Mouse (Mus musculus) kidney, adult 8-10 months (tissue): ENCODE data around the gene Atad1.
"Not testable (repeated sequence)": the region's sequence is repeated elsewhere in the genome, so short reads cannot be mapped to it uniquely, and the experiment has no call there.

ENCODE experiments used
- DNase-seq, 2 experiments: peaks; one replicate each; pipeline ENCODE4 v3.0.0; 2022

Gene Atad1

GRCm38 (mm10) chr19:32739686-32740085 lies at the start of gene Atad1:
Gene Atad1, minus strand, starts transcription at chr19:32739786.
- no peak for DNase-seq

DNA sequence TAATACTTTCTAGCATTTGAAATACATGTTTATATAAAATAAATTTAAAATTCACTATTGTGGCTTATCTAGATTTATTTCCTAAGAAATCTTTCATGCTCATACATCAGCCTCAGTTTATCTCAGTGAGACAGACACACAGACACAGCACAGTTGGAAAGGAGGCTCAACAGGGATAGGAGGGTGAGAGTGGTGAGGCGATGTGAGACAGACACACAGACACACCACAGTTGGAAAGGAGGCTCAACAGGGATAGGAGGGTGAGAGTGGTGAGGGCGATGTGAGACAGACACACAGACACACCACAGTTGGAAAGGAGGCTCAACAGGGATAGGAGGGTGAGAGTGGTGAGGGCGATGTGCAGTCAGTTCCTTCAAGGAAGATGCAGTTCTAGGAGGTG lies 48.4 kb upstream of the Atad1 start:
- not testable (repeated sequence) for DNase-seq

DNA sequence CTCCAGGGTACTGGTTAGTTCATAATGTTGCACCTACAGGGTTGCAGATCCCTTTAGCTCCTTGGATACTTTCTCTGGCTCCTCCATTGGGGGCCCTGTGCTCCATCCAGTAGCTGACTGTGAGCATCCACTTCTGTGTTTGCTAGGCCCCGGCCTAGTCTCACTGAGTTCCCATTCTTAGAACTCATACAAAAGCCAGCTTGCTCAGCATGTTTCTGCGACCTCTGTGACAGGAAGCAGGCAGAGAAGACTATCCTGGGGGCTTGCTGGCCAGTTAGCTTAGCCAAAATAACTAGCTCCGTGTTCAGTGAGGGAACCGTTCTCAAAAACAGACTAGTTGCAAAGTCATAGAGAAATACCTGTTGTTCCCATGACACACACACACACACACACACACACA lies 47.8 kb upstream of the Atad1 start:
- not testable (repeated sequence) for DNase-seq

DNA sequence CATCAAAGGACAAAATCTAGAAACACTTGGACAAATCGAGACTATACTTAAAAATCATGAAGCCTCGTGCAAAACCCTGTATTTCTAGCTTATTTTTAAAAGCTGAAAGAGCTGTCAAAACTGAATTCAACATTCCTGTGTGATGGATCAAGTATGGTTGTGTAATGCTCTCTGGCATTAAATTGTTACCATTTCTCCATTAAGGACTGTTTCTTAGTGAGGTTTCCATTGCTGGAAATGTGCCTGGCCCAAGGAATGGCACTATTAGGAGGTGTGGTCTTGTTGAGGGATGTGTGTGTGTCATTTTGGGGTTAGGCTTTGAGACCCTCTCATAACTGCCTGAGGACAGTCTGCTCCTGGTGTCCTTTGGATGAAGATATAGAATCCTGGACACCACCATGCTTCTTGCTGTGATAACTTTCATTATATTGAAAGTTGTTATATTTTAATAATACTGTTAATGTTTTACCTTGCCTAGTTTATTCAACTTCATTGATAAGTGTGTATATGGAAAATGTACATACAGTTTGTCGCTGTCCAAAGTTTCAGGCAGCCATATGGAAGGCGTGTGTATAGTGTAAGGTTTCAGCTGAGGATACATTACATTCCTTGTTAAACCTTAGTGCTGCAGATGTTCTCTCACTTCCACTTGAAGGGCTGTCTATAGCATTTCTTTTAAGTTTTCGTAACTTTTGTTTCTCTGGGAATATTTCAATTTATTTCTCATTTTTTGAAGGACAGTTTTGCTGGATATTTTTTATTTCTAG lies 41.9 kb upstream of the Atad1 start:
- no peak for DNase-seq

DNA sequence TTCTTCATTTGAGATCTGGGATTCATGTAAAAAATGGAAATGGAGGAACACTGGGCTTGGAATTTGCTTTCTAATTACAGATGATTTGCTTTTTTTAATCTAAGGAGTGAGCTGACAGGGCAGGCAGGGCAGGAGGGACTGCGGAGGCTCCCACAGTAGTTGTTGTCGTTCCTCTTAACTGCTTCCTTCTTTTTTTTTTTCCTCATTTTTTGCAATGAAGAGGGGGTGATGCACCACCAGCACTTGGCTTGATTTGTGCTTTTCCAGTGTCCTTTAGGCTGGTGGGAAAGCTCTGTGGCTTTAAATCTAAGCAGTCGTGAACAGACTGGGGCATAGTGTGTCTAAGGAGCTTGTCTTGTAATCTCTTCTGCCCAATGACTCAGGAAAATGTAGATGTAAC lies 39.5 kb upstream of the Atad1 start:
- DNase-seq, result no peak

GRCm38 (mm10) chr19:32778411-32778810 lies 38.8 kb upstream of the Atad1 start:
- no peak for DNase-seq

DNA sequence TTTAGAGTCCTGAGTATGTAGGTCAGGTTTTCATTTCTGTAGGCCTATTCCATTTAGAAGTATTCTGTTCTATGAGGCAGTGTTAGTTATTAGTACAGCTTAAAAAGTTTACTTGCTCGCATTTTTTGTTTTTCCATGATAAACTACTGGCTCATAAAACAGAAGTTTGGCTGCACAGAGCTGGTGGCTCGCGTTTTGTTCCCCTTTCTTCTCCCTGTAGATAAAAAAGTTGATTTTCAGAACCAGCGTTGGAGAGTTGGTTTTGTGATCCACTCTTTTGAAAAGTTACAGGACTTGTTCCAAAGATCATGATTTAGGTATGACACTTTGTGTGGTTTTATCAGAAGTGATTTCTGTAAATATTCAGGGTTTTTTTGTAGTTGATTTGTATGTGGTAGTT lies 22.9 kb upstream of the Atad1 start:
- DNase-seq, result no peak

GRCm38 (mm10) chr19:32761162-32761561 lies 21.6 kb upstream of the Atad1 start:
- DNase-seq, result no peak

- no peak for DNase-seq
These were observed 20.9 kb upstream of the Atad1 start for GRCm38 (mm10) chr19:32760499-32760898.

DNA sequence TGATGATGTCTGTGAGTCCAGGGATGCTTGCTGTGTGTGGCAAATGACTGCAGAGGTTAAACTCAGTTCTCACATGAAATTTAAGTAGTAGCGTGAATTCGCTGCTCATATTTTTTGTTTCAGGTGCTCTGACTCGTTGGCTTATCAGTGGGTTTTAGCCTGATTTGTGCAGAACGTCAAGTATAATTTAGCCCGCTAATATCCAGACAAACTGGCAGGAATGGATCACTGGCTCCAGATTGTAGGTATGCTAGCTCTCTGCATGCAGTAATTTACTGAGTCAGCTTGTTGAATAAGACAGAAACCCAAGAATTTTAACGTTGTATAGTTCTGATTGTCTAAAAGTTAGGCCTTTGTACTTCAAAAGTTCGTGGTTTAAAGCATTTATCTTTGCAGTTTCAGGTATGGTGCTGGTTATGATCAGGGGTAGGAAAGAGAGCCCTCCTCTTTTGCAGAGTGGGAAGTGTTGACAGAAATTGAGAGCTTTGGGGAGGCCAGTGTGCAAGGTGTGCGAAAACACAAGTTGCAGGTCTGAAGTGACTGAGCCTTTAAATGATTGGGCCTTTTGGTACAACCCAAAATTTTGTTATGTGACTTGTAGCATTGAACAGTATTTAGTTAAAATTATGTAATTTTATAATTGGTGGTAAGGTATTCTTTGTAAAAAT lies 19.9 kb upstream of the Atad1 start:
- no peak for DNase-seq

DNA sequence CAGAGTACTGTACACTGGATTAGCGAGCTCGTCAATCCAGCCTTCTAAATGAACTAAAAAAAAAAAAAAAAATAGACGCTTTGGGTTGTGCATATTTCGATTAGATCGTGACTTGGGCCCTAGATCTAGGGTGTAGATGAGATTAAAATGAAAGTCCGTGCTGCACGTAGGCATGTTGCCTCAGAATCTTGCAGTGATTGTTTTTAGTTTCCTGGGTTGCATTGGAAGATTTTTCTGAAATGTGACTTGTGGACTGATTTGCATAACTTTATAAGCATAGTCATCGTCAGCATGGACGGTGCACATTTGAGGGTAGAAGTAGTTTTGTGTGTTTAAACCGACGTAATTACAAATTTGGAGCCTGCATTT lies 19.2 kb upstream of the Atad1 start:
- DNase-seq, result no peak

GRCm38 (mm10) chr19:32757831-32758792 lies 18.5 kb upstream of the Atad1 start:
- DNase-seq, result peak; percentile 26 to 46

GRCm38 (mm10) chr19:32756900-32757725 lies 17.5 kb upstream of the Atad1 start, which contains the start of gene Pten:
Gene Pten, plus strand, starts transcription at chr19:32757497.
- DNase-seq, result peak; percentile 94 to 96

GRCm38 (mm10) chr19:32756636-32756899 lies 17.0 kb upstream of the Atad1 start:
- DNase-seq, result no peak

GRCm38 (mm10) chr19:32755792-32756635 lies 16.4 kb upstream of the Atad1 start:
- peak; percentile 97 to 98 for DNase-seq

DNA sequence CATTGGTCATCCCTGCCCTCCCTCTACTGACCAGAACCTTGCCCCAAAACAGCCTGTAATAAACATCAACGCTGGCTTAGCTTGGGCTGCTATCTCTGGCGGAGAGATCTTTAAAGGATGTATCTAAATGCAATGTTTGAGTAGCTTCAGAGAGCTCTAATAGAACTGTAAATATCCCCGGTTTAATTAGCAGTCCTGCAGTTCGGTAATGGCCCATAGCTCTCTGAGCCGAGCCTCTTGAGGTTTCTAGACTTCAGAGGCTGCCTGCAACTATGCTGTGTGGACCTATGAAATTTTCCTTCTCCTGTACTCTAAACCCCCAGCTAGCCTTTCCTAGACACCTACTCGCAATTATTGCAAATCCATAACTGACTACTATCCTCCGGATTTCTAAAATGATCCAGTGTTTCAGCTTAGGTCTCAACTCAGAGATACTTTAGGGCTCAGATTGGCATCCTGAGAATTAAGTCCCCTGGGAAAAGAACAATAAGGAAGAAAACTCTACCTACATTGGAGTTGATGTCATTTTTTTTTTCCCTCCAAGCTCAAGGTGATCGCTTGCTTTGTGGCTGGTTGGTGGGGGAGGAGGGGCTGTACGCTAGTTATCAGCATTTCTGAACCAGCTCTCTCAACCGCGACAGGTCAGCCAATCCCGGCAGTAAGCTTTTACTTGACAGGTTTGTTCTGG lies 15.7 kb upstream of the Atad1 start:
- DNase-seq, result peak in 1 of 2 experiments; percentile 12

DNA sequence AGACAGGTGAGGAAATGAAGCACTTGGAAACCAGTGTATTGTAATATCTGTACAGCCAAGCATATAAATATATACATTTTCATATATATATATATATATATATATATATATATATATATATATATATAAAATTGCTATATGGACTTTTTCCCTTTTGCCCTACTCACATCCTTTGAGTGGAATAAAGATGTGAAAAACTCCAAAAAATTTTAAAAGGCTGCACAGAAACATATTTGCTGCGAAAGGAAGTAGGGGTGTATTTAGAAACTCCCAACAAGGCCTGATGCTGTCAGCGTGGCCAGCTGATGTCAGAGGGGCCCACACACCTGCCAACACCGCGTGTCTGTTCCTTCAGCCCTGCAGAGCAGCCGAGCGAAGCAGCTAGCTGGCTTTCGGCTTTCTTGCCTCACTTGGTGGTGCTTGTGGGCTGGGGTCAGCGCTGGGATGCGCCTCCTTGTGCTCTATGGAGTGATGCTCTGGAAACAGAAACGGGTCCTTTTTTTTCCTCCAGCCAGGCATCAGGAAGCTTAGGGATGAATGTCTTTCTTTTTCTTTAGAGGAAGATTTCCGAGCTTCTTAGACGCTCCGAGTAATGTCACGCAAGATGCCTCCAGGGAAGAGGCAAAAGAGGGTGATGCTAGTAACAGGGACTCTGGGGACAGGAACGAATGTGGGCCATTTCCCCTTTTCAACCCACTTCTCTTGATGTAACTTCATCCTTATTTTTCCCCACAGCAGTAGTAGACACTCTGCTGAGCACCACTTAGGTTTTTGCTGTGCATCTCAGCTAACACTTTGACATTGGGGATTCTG lies 14.8 kb upstream of the Atad1 start:
- no peak for DNase-seq

- DNase-seq, result no peak
These were observed 13.8 kb upstream of the Atad1 start for GRCm38 (mm10) chr19:32753386-32753785.

- DNase-seq, result no peak
These were observed 12.8 kb upstream of the Atad1 start for GRCm38 (mm10) chr19:32752357-32752756.

GRCm38 (mm10) chr19:32749425-32749824 lies 9.8 kb upstream of the Atad1 start:
- DNase-seq, result peak; percentile 27 to 46
